Comparison of ENCODE assay signal across 18 mouse cellular contexts in the genomic region with DNA sequence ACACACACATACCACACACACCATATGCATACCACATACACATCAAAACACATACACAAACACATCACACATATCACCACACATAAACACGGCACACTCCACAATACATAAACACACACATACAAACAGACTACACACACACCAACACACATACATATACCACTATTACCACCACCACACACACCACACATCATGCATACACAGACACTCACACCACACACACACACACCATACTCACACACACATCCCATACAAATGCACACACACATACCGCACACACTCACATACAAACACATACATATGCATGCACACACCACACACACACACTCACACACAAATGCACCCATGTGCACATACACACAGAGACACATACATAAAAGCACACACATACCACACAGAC. TPM values are rescaled to one million over a fixed set of nuclear protein-coding genes. Genes with fewer than 3 reads are reported as not detected.
DNase-seq lines count a peak whose midpoint lies in the region; ATAC-seq lines count a peak whose summit lies in the region.
"Had no signal": no experiment of that assay in that cellular context is flagged by ENCODE, and none has a peak within 500 bp of the region (broad histone marks: within the 10 kb centered on the region; RNA-seq: fewer than 3 reads in every experiment).

No protein-coding gene starts in this region.

- H3K27ac ChIP-seq in heart, embryonic 12.5 days (ENCODE audit: poor library complexity, severe bottlenecking) = peak overlapping the region; percentile 96; the same call in 1 of the 2 replicates
- H3K27ac ChIP-seq in liver, embryonic 12.5 days = peak overlapping the region; percentile 72
- no peak overlapping the region for H3K27ac ChIP-seq in midbrain, embryonic 15.5 days

- no peak for DNase-seq in heart, postnatal 10 days
- DNase-seq: gastrocnemius, postnatal 25 days; kidney, postnatal 14 days; lung, adult 18-20 months; right cerebral cortex, postnatal 25 days; thymus, adult 2 months had no signal

- peaks cover 23% of the 10 kb centered on the region for H3K36me3 ChIP-seq in heart, embryonic 12.5 days
- H3K36me3 ChIP-seq in megakaryocyte, embryonic 14.5 days (replicated peaks; ENCODE audit: low read length) = peaks cover 48% of the 10 kb centered on the region
- H3K36me3 ChIP-seq in liver, embryonic 12.5 days = peaks cover 30% of the 10 kb centered on the region
- H3K36me3 ChIP-seq in midbrain, embryonic 15.5 days (replicated peaks) = peaks cover 16% of the 10 kb centered on the region

- H3K9ac ChIP-seq in heart, embryonic 12.5 days = no peak overlapping the region; the same call in 1 of the 2 replicates
- no peak overlapping the region for H3K9ac ChIP-seq in liver, embryonic 12.5 days
- H3K9ac ChIP-seq in midbrain, embryonic 15.5 days = no peak overlapping the region
- H3K9ac ChIP-seq: embryonic facial prominence, embryonic 15.5 days had no signal

- ATAC-seq in heart, embryonic 12.5 days (ENCODE audit: insufficient number of reproducible peaks, low FRiP score) = no peak
- ATAC-seq in megakaryocyte, adult 5-6 weeks (ENCODE audit: poor library complexity, severe bottlenecking) = no peak
- no peak for ATAC-seq in liver, embryonic 12.5 days
- ATAC-seq in frontal cortex, adult (ENCODE audit: low TSS enrichment) = no peak
- no peak for ATAC-seq in midbrain, embryonic 15.5 days (replicated peaks)
- ATAC-seq: activated CD4-positive, CD25-positive, alpha-beta regulatory T cell, adult 4 months; forebrain, embryonic 14.5 days; hindbrain, postnatal 0 days had no signal

- no peak overlapping the region for H3K4me3 ChIP-seq in heart, embryonic 12.5 days
- H3K4me3 ChIP-seq in megakaryocyte, embryonic 14.5 days (replicated peaks) = peak overlapping the region; percentile 72
- H3K4me3 ChIP-seq in liver, embryonic 12.5 days = no peak overlapping the region
- no peak overlapping the region for H3K4me3 ChIP-seq in midbrain, embryonic 15.5 days
- H3K4me3 ChIP-seq: embryonic facial prominence, embryonic 15.5 days had no signal

- H3K27me3 ChIP-seq in heart, embryonic 12.5 days (replicated peaks) = no peaks in the 10 kb centered on the region
- no peaks in the 10 kb centered on the region for H3K27me3 ChIP-seq in megakaryocyte, embryonic 14.5 days (replicated peaks)
- H3K27me3 ChIP-seq in liver, embryonic 12.5 days (replicated peaks) = no peaks in the 10 kb centered on the region
- H3K27me3 ChIP-seq in midbrain, embryonic 15.5 days (replicated peaks) = no peaks in the 10 kb centered on the region
- H3K27me3 ChIP-seq: embryonic facial prominence, embryonic 15.5 days had no signal

- intact Hi-C loops in heart, postnatal 10 days (cut with DNase I) = no loop called here

- H3K4me1 ChIP-seq in heart, embryonic 12.5 days (replicated peaks) = peaks cover 50% of the 10 kb centered on the region
- peaks cover 71% of the 10 kb centered on the region for H3K4me1 ChIP-seq in megakaryocyte, embryonic 14.5 days
- peaks cover 34% of the 10 kb centered on the region for H3K4me1 ChIP-seq in liver, embryonic 12.5 days
- peaks cover 21% of the 10 kb centered on the region for H3K4me1 ChIP-seq in midbrain, embryonic 15.5 days

- no peak overlapping the region for H3K4me2 ChIP-seq in heart, embryonic 12.5 days
- 0 out of 2 replicates have a peak overlapping the region, but pooled peaks have one; percentile 40 for H3K4me2 ChIP-seq in liver, embryonic 12.5 days
- no peak overlapping the region for H3K4me2 ChIP-seq in midbrain, embryonic 15.5 days

- H3K9me3 ChIP-seq in heart, embryonic 12.5 days (replicated peaks) = no peaks in the 10 kb centered on the region
- H3K9me3 ChIP-seq in megakaryocyte, embryonic 14.5 days = no peaks in the 10 kb centered on the region
- no peaks in the 10 kb centered on the region for H3K9me3 ChIP-seq in liver, embryonic 12.5 days (replicated peaks)
- H3K9me3 ChIP-seq in midbrain, embryonic 15.5 days = no peaks in the 10 kb centered on the region
- H3K9me3 ChIP-seq: embryonic facial prominence, embryonic 15.5 days had no signal

- 91% methylated on average over 2 of the region's 2 CpGs for WGBS in heart, embryonic 12.5 days
- 86% methylated on average over 2 of the region's 2 CpGs for WGBS in liver, embryonic 12.5 days (ENCODE audit: insufficient replicate concordance)
- WGBS in midbrain, embryonic 15.5 days = 100% methylated on average over 2 of the region's 2 CpGs

RNA-seq across cellular contexts. Expression of a gene that starts 1.5 kb away (rescaled TPM):
- polyA plus RNA-seq in heart, embryonic 12.5 days (2016; fragmentation: Nextera tagmentation; extraction: Ambion mirVana) = 5.7 and 6.5 TPM in 2 replicates
- total RNA-seq in heart, postnatal 10 days (2021) = 10 to 100 TPM; 26.3 to 29.3 TPM
- polyA plus RNA-seq in megakaryocyte, embryonic 14.5 days (2012; ENCODE audit: insufficient read depth, low replicate concordance) = 6.7 and 11.3 TPM in 2 replicates
- total RNA-seq in megakaryocyte, adult 5-6 weeks (2015) = 3.3 and 3.8 TPM in 2 replicates
- total RNA-seq in megakaryocyte, adult 5-6 weeks (2017) = 1.3 and 1.8 TPM in 2 replicates
- polyA plus RNA-seq in liver, embryonic 12.5 days (2016; fragmentation: Nextera tagmentation; extraction: Ambion mirVana) = 6.9 and 7.4 TPM in 2 replicates
- 7.0 and 7.3 TPM in 2 replicates for polyA plus RNA-seq in midbrain, embryonic 15.5 days (2015; fragmentation: Nextera tagmentation; extraction: Ambion mirVana)

RNA-seq across cellular contexts. Expression of a gene that starts 13.4 kb away (rescaled TPM):
- polyA plus RNA-seq in heart, embryonic 12.5 days (2016; fragmentation: Nextera tagmentation; extraction: Ambion mirVana) = not detected in 2 replicates
- not detected for total RNA-seq in heart, postnatal 10 days (2021)
- not detected in 2 replicates for polyA plus RNA-seq in megakaryocyte, embryonic 14.5 days (2012; ENCODE audit: insufficient read depth, low replicate concordance)
- total RNA-seq in megakaryocyte, adult 5-6 weeks (2015) = 4.0 TPM in 1 of 2 replicates, not detected in the other
- not detected in 2 replicates for total RNA-seq in megakaryocyte, adult 5-6 weeks (2017)
- not detected in 2 replicates for polyA plus RNA-seq in liver, embryonic 12.5 days (2016; fragmentation: Nextera tagmentation; extraction: Ambion mirVana)
- polyA plus RNA-seq in midbrain, embryonic 15.5 days (2015; fragmentation: Nextera tagmentation; extraction: Ambion mirVana) = not detected in 2 replicates
- total RNA-seq: adrenal gland, postnatal 4 days; gastrocnemius, postnatal 25 days; hindbrain, postnatal 0 days; left cerebral cortex, adult 18-20 months had no signal
- polyA plus RNA-seq: activated CD4-positive, CD25-positive, alpha-beta regulatory T cell, adult 4 months; embryonic facial prominence, embryonic 15.5 days; forebrain, embryonic 14.5 days; hindbrain, postnatal 0 days; thymus, adult 2 months had no signal

RNA-seq across cellular contexts. Expression of a gene that starts 18.7 kb away (rescaled TPM):
- 26.6 and 27.1 TPM in 2 replicates for polyA plus RNA-seq in heart, embryonic 12.5 days (2016; fragmentation: Nextera tagmentation; extraction: Ambion mirVana)
- total RNA-seq in heart, postnatal 10 days (2021) = 10 to 100 TPM; 25.9 to 28.6 TPM
- 1.9 and 7.1 TPM in 2 replicates for polyA plus RNA-seq in megakaryocyte, embryonic 14.5 days (2012; ENCODE audit: insufficient read depth, low replicate concordance)
- total RNA-seq in megakaryocyte, adult 5-6 weeks (2015) = 5.5 and 6.6 TPM in 2 replicates
- total RNA-seq in megakaryocyte, adult 5-6 weeks (2017) = 10.1 and 13.0 TPM in 2 replicates
- 15.5 and 17.5 TPM in 2 replicates for polyA plus RNA-seq in liver, embryonic 12.5 days (2016; fragmentation: Nextera tagmentation; extraction: Ambion mirVana)
- 40.7 TPM in 2 replicates for polyA plus RNA-seq in midbrain, embryonic 15.5 days (2015; fragmentation: Nextera tagmentation; extraction: Ambion mirVana)

RNA-seq across cellular contexts. Expression of a gene that starts 18.7 kb away (rescaled TPM):
- polyA plus RNA-seq in heart, embryonic 12.5 days (2016; fragmentation: Nextera tagmentation; extraction: Ambion mirVana) = 34.4 and 34.9 TPM in 2 replicates
- total RNA-seq in heart, postnatal 10 days (2021) = 10 to 100 TPM; 25.1 to 26.6 TPM
- 72.2 and 120 TPM in 2 replicates for polyA plus RNA-seq in megakaryocyte, embryonic 14.5 days (2012; ENCODE audit: insufficient read depth, low replicate concordance)
- 16.4 and 18.7 TPM in 2 replicates for total RNA-seq in megakaryocyte, adult 5-6 weeks (2015)
- total RNA-seq in megakaryocyte, adult 5-6 weeks (2017) = 11.1 and 13.2 TPM in 2 replicates
- polyA plus RNA-seq in liver, embryonic 12.5 days (2016; fragmentation: Nextera tagmentation; extraction: Ambion mirVana) = 23.9 and 25.8 TPM in 2 replicates
- polyA plus RNA-seq in midbrain, embryonic 15.5 days (2015; fragmentation: Nextera tagmentation; extraction: Ambion mirVana) = 22.6 and 22.7 TPM in 2 replicates

RNA-seq across cellular contexts. Expression of a gene that starts 27.1 kb away (rescaled TPM):
- polyA plus RNA-seq in heart, embryonic 12.5 days (2016; fragmentation: Nextera tagmentation; extraction: Ambion mirVana) = 0.33 and 0.40 TPM in 2 replicates
- 1 to 10 TPM; 1.3 to 2.7 TPM for total RNA-seq in heart, postnatal 10 days (2021)
- 3.3 and 6.4 TPM in 2 replicates for polyA plus RNA-seq in megakaryocyte, embryonic 14.5 days (2012; ENCODE audit: insufficient read depth, low replicate concordance)
- total RNA-seq in megakaryocyte, adult 5-6 weeks (2015) = 0.04 TPM in 1 of 2 replicates, not detected in the other
- not detected in 2 replicates for total RNA-seq in megakaryocyte, adult 5-6 weeks (2017)
- 0.11 and 0.12 TPM in 2 replicates for polyA plus RNA-seq in liver, embryonic 12.5 days (2016; fragmentation: Nextera tagmentation; extraction: Ambion mirVana)
- polyA plus RNA-seq in midbrain, embryonic 15.5 days (2015; fragmentation: Nextera tagmentation; extraction: Ambion mirVana) = 0.31 and 0.38 TPM in 2 replicates
- polyA plus RNA-seq: activated CD4-positive, CD25-positive, alpha-beta regulatory T cell, adult 4 months had no signal
